Mouse (Mus musculus) forebrain, embryonic 10.5 days (tissue): ENCODE data around the gene Gtpbp4. TPM values are rescaled to one million over a fixed set of nuclear protein-coding genes. Genes with fewer than 3 reads are reported as not detected.

ENCODE experiments used
- DNase-seq: peaks from one replicate; pipeline ENCODE4 v3.0.0-alpha.2; 2017; ENCODE audit warnings: low spot score; ENCODE audit errors: extremely low spot score
- H3K27ac ChIP-seq: fragments of 300-500 bp; sonication (generic); 2 replicates; pipeline ENCODE4 v1.5.1; 2016; ENCODE audit warnings: mild to moderate bottlenecking
- H3K27me3 ChIP-seq: fragments of 300-500 bp; sonication (generic); 2 replicates; pipeline ENCODE4 v1.6.1; 2016; ENCODE audit warnings: mild to moderate bottlenecking; ENCODE audit not compliant: poor library complexity, severe bottlenecking
- H3K36me3 ChIP-seq: fragments of 300-500 bp; sonication (generic); replicated peaks from 2 replicates; pipeline ENCODE4 v1.6.1; 2016; ENCODE audit warnings: mild to moderate bottlenecking, moderate library complexity
- H3K4me1 ChIP-seq: fragments of 300-500 bp; sonication (generic); 2 replicates; pipeline ENCODE4 v1.6.1; 2016
- H3K4me3 ChIP-seq: fragments of 300-500 bp; sonication (generic); 2 replicates; pipeline ENCODE4 v1.5.1; 2016; ENCODE audit warnings: mild to moderate bottlenecking, moderate library complexity
- H3K9me3 ChIP-seq: fragments of 300-500 bp; sonication (generic); 2 replicates; pipeline ENCODE4 v1.6.1; 2016; ENCODE audit warnings: mild to moderate bottlenecking, moderate library complexity
- WGBS: fragments of 180-500 bp; shearing (Covaris S2); methylation state at CpG from one replicate; pipeline ENCODE4 v1.1.7; 2016; 5-methylcytosine and 5-hydroxymethylcytosine counted together
- polyA plus RNA-seq: library from polyadenylated mRNA; unstranded; fragments of >200 nt; fragmentation: Nextera tagmentation; extraction: Ambion mirVana; gene quantifications from 2 replicates; pipeline ENCODE4 v1.2.1, GENCODE M21; 2016

Gtpbp4 gene
- 119 and 125 TPM in 2 replicates for polyA plus RNA-seq

- H3K36me3 ChIP-seq: peaks cover 16% of the 10 kb centered on the region
- peaks cover 17% of the 10 kb centered on the region for H3K4me1 ChIP-seq
- no peaks in the 10 kb centered on the region for H3K9me3 ChIP-seq
- WGBS: 1% methylated on average over 51 of the region's 51 CpGs
- H3K4me3 ChIP-seq: peak within 1 kb of the TSS; percentile 99
- peak; percentile 96 for DNase-seq
- H3K27ac ChIP-seq: peak within 1 kb of the TSS; percentile 92
- no peaks in the 10 kb centered on the region for H3K27me3 ChIP-seq
These were observed at the start of gene Gtpbp4 for GRCm38 (mm10) chr13:8995990-8996786. TSS of gene Gtpbp4 (minus strand) at chr13:8996083.

GRCm38 (mm10) chr13:9044731-9045130 lies 48.8 kb upstream of the Gtpbp4 start:
- H3K4me3 ChIP-seq: no peak overlapping the region
- H3K27me3 ChIP-seq: no peaks in the 10 kb centered on the region
- no peaks in the 10 kb centered on the region for H3K4me1 ChIP-seq
- H3K9me3 ChIP-seq: no peaks in the 10 kb centered on the region; the same call in 1 of the 2 replicates
- 100% methylated on average over 1 of the region's 1 CpGs for WGBS
- DNase-seq: no peak
- no peak overlapping the region for H3K27ac ChIP-seq
- H3K36me3 ChIP-seq: no peaks in the 10 kb centered on the region

DNA sequence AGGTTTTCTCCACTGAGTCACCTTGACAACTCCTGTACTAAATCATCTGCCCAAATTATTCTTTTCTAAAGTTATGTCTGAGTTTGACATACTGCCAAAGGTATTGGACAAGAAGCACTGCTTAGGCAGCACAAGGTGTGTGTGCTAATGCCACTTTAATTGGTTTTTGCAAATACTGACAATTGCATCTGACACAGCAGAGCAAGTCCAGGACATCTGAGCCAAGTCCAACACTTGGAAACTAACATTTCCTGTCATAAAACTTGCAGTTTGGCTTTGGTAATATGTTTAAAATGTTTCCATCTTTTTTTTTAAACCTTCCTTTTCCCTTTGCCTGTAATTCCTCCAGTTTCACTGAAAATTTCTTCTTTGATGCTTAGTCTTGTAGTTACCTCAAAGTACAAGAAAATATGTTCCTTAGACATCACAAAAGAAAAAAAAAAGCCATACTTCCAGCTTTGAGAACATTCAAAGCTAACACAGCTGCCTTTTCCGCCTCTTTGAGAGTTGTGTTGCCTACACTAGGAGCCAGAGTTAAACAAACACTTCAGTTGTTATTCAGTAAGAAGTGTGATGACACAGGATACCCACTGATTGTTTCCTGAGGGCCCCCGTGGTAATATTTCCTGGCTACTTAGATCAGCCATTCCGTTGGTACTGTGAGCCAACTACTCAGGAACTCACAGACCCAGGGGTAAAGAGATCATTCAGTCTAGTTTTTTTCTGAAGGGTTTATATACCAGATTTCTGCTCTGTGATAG lies 47.6 kb upstream of the Gtpbp4 start:
- Histone ChIP-seq H3K27me3 (no peaks in the 10 kb centered on the region), H3K9me3 (no peaks in the 10 kb centered on the region; the same call in 1 of the 2 replicates), H3K27ac (no peak overlapping the region), H3K4me3 (no peak overlapping the region), H3K4me1 (no peaks in the 10 kb centered on the region), H3K36me3 (no peaks in the 10 kb centered on the region)
- DNase-seq: no peak
- WGBS: 69% methylated on average over 3 of the region's 3 CpGs

- no peaks in the 10 kb centered on the region; the same call in 1 of the 2 replicates for H3K9me3 ChIP-seq
- DNase-seq: no peak
- H3K4me3 ChIP-seq: no peak overlapping the region
- H3K36me3 ChIP-seq: no peaks in the 10 kb centered on the region
- H3K4me1 ChIP-seq: no peaks in the 10 kb centered on the region
- H3K27me3 ChIP-seq: no peaks in the 10 kb centered on the region
- no peak overlapping the region for H3K27ac ChIP-seq
- WGBS: 73% methylated on average over 1 of the region's 1 CpGs
These were observed 44.7 kb upstream of the Gtpbp4 start for GRCm38 (mm10) chr13:9040626-9041025.

- Histone ChIP-seq H3K4me1 (no peaks in the 10 kb centered on the region), H3K4me3 (no peak overlapping the region), H3K36me3 (no peaks in the 10 kb centered on the region), H3K27ac (no peak overlapping the region), H3K9me3 (no peaks in the 10 kb centered on the region), H3K27me3 (no peaks in the 10 kb centered on the region)
- DNase-seq: no peak
- WGBS: 81% methylated on average over 8 of the region's 8 CpGs
These were observed 36.2 kb upstream of the Gtpbp4 start for GRCm38 (mm10) chr13:9031996-9032661.

- no peaks in the 10 kb centered on the region for H3K36me3 ChIP-seq
- H3K9me3 ChIP-seq: no peaks in the 10 kb centered on the region
- no peak for DNase-seq
- WGBS: 91% methylated on average over 4 of the region's 4 CpGs
- H3K4me1 ChIP-seq: no peaks in the 10 kb centered on the region
- no peak overlapping the region for H3K27ac ChIP-seq
- no peaks in the 10 kb centered on the region for H3K27me3 ChIP-seq
- no peak overlapping the region for H3K4me3 ChIP-seq
These were observed 34.5 kb upstream of the Gtpbp4 start for GRCm38 (mm10) chr13:9030364-9030763.

DNA sequence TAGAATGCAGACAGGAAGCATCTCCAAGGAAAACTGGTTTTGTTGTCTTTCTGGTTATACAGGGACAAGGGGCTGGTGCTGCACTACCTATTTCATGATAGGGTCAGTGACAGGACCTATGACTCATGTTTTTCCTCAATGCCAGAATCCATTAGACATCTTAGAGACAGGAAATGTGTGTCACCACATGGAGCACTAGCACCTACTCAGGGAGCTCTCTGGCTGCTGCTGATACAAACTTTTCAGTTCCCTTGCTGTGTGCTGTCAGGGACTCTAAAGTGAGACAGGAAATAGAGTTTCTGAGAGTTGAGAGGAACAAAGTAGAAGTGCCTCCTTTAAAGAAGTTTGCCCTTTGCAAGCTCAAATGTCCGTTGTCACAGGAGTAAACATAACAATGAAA lies 31.4 kb upstream of the Gtpbp4 start:
- H3K4me3 ChIP-seq: no peak overlapping the region
- WGBS: 80% methylated on average over 1 of the region's 1 CpGs
- H3K9me3 ChIP-seq: no peaks in the 10 kb centered on the region
- no peak overlapping the region for H3K27ac ChIP-seq
- H3K36me3 ChIP-seq: no peaks in the 10 kb centered on the region
- no peaks in the 10 kb centered on the region for H3K4me1 ChIP-seq
- DNase-seq: no peak
- H3K27me3 ChIP-seq: no peaks in the 10 kb centered on the region

GRCm38 (mm10) chr13:9022623-9023022 lies 26.7 kb upstream of the Gtpbp4 start:
- 84% methylated on average over 1 of the region's 1 CpGs for WGBS
- no peak overlapping the region for H3K27ac ChIP-seq
- no peaks in the 10 kb centered on the region for H3K9me3 ChIP-seq
- H3K36me3 ChIP-seq: no peaks in the 10 kb centered on the region
- H3K4me3 ChIP-seq: no peak overlapping the region
- DNase-seq: no peak
- no peaks in the 10 kb centered on the region for H3K27me3 ChIP-seq
- H3K4me1 ChIP-seq: peaks cover under 1% of the 10 kb centered on the region; the same call in 1 of the 2 replicates

DNA sequence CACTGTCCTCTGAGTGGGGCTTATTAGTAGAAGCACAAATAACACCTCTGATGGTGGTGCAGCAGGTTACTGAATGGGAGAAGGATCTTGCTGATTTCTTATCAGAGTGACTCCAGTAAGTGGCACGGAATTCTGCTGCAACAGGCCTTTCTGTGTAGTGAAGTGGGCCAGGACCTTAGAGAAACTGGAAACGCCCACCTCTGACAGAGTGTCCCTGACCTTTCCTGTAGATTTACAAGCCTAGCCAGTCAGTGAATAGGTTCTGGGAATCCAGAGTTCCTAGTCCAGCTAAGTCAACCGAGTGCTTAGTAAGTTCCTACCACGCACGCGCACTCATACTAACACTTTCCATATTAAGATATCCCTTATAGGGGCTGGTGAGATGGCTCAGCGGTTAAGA lies 25.7 kb upstream of the Gtpbp4 start:
- Histone ChIP-seq H3K4me1 (peaks cover 9% of the 10 kb centered on the region), H3K36me3 (no peaks in the 10 kb centered on the region), H3K4me3 (no peak overlapping the region), H3K27ac (no peak overlapping the region), H3K9me3 (no peaks in the 10 kb centered on the region), H3K27me3 (no peaks in the 10 kb centered on the region)
- WGBS: 87% methylated on average over 7 of the region's 7 CpGs
- DNase-seq: no peak

DNA sequence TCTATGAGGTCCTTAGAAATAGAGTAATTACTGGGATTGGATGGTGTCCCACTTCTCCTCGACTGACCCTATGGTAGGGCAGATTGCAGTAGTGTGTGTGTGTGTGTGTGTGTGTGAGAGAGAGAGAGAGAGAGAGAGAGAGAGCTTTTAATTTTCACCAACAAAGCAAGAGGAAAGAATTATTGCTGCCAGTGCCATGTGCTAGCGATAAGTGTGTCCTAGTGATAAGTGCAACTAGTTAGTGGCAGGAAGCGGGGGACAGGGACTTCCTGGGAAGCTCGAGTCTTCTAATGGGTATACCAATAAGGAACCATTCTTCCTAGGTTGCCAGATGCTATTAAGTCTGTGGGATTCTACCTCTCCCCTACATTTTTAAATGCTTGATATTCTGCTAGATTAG lies 23.8 kb upstream of the Gtpbp4 start:
- H3K27me3 ChIP-seq: no peaks in the 10 kb centered on the region
- H3K9me3 ChIP-seq: no peaks in the 10 kb centered on the region
- H3K36me3 ChIP-seq: no peaks in the 10 kb centered on the region
- no peak overlapping the region for H3K4me3 ChIP-seq
- WGBS: 86% methylated on average over 4 of the region's 4 CpGs
- H3K27ac ChIP-seq: no peak overlapping the region
- peaks cover 9% of the 10 kb centered on the region for H3K4me1 ChIP-seq
- no peak for DNase-seq

GRCm38 (mm10) chr13:9018974-9019587 lies 23.2 kb upstream of the Gtpbp4 start:
- Histone ChIP-seq H3K27me3 (no peaks in the 10 kb centered on the region), H3K36me3 (no peaks in the 10 kb centered on the region), H3K4me1 (peaks cover 9% of the 10 kb centered on the region), H3K9me3 (no peaks in the 10 kb centered on the region), H3K4me3 (no peak overlapping the region), H3K27ac (no peak overlapping the region)
- DNase-seq: no peak
- WGBS: 79% methylated on average over 2 of the region's 2 CpGs

DNA sequence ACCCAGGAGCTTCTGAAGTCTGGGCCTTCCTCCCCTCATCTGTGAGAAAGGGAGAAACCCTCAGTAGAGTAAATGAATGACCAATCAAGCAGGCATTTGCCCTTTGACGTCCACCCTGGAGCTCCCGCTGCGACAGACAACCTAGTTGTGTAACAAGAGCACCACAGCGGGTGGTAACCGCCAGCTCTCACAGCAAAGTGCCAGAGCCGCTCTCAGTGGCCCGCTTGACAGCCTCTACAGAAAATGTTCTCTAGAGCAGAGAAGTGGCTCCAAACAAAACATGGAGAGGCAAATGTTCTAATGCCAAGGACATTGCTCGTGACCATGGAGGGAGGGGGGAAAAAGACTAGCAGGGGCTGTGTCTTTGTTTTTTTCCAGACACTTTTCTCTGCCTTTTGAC lies 21.3 kb upstream of the Gtpbp4 start:
- DNase-seq: peak; percentile 28
- WGBS: 5% methylated on average over 8 of the region's 8 CpGs

More for the DNA sequence above, 21.3 kb upstream of the Gtpbp4 start:
- H3K9me3 ChIP-seq: no peaks in the 10 kb centered on the region
- no peaks in the 10 kb centered on the region for H3K36me3 ChIP-seq
- H3K27me3 ChIP-seq: no peaks in the 10 kb centered on the region
- no peak overlapping the region for H3K27ac ChIP-seq
- peaks cover 9% of the 10 kb centered on the region for H3K4me1 ChIP-seq
- no peak overlapping the region for H3K4me3 ChIP-seq
